Mouse (Mus musculus) CH12.LX (cell line): ENCODE results near the gene Amelx. TPM values are rescaled to one million over a fixed set of nuclear protein-coding genes. Genes with fewer than 3 reads are reported as not detected.

Experiments
- DNase-seq: peaks from one replicate; pipeline ENCODE4 v3.0.0-alpha.2; 2013; ENCODE audit errors: extremely low read depth
- H3K27ac ChIP-seq: 2 replicates; pipeline ENCODE4 v1.5.1; 2012; ENCODE audit warnings: low read depth, mild to moderate bottlenecking, control low read depth, moderate library complexity; ENCODE audit not compliant: insufficient read depth
- H3K27me3 ChIP-seq: replicated peaks from 2 replicates; pipeline ENCODE3; 2012; ENCODE audit warnings: inconsistent platforms
- H3K36me3 ChIP-seq, 2 experiments: replicated peaks in 1 of 2; 2 replicates each; pipeline versions ENCODE3 to v1.6.1; 2012; ENCODE audit warnings: inconsistent platforms in 1 of 2, low read length in 1 of 2, mild to moderate bottlenecking in 1 of 2, mixed read lengths in 1 of 2, moderate library complexity in 1 of 2; ENCODE audit not compliant: control insufficient read depth in 1 of 2, insufficient read depth in 1 of 2
- H3K4me1 ChIP-seq, 2 experiments: 2 replicates each; pipeline ENCODE4 v1.6.1; 2012; ENCODE audit warnings: inconsistent platforms in 1 of 2, moderate library complexity in 1 of 2; ENCODE audit not compliant: insufficient read depth in 2 of 2, control insufficient read depth in 1 of 2
- H3K4me2 ChIP-seq: 2 replicates; pipeline ENCODE4 v1.6.1; 2012; ENCODE audit warnings: low read depth, mild to moderate bottlenecking, control low read depth; ENCODE audit not compliant: poor library complexity, insufficient read depth, severe bottlenecking
- H3K4me3 ChIP-seq, 3 experiments: fragments of 150-350 bp in 1 of 3; sonication (generic) in 1 of 3; replicated peaks in 1 of 3; 2 replicates each; pipeline versions ENCODE3 to v1.5.1; 2011 to 2012; ENCODE audit warnings: low read depth in 2 of 3, low read length in 2 of 3, mild to moderate bottlenecking in 2 of 3, moderate library complexity in 2 of 3, control low read depth in 1 of 3, improper control_type of control experiment in 1 of 3, inconsistent platforms in 1 of 3, mixed read lengths in 1 of 3; ENCODE audit not compliant: poor library complexity in 1 of 3
- H3K79me2 ChIP-seq: replicated peaks from 2 replicates; pipeline ENCODE4 v1.6.1; 2012; ENCODE audit warnings: mild to moderate bottlenecking, moderate library complexity; ENCODE audit not compliant: control insufficient read depth, poor library complexity, insufficient read depth, severe bottlenecking; ENCODE audit errors: extremely low read depth
- H3K9ac ChIP-seq: 2 replicates; pipeline ENCODE4 v1.6.1; 2012; ENCODE audit warnings: low read depth, mild to moderate bottlenecking, control low read depth, moderate library complexity; ENCODE audit not compliant: insufficient read depth
- H3K9me3 ChIP-seq: replicated peaks from 2 replicates; pipeline ENCODE3; 2012; ENCODE audit warnings: low read length, inconsistent platforms, mixed read lengths
- BHLHE40 ChIP-seq: IDR thresholded peaks from 2 replicates; pipeline ENCODE4 v1.6.1; 2011; ENCODE audit warnings: mild to moderate bottlenecking, low read depth, low read length, improper control_type of control experiment
- CHD2 ChIP-seq: IDR thresholded peaks from 2 replicates; pipeline ENCODE4 v1.6.1; 2011; ENCODE audit warnings: low read length, improper control_type of control experiment
- CTCF ChIP-seq, 2 experiments: IDR thresholded peaks in 1 of 2; conservative IDR thresholded peaks in 1 of 2; 2 replicates each; pipeline ENCODE4 v1.5.1; 2011 to 2012; ENCODE audit warnings: low read depth in 2 of 2, low read length in 2 of 2, improper control_type of control experiment in 1 of 2, inconsistent platforms in 1 of 2, mild to moderate bottlenecking in 1 of 2, moderate library complexity in 1 of 2
- ELF1 ChIP-seq: IDR thresholded peaks from 2 replicates; pipeline ENCODE4 v1.6.1; 2014; ENCODE audit warnings: low read depth, mild to moderate bottlenecking, inconsistent platforms, low read length, improper control_type of control experiment
- EP300 ChIP-seq: IDR thresholded peaks from 2 replicates; pipeline ENCODE4 v1.6.1; 2011; ENCODE audit warnings: low read length, improper control_type of control experiment
- ETS1 ChIP-seq: conservative IDR thresholded peaks from 2 replicates; pipeline ENCODE4 v1.6.1; 2012; ENCODE audit warnings: low read depth, mild to moderate bottlenecking, inconsistent platforms, low read length, improper control_type of control experiment, moderate library complexity
- GABPA ChIP-seq: IDR thresholded peaks from 2 replicates; pipeline ENCODE4 v1.6.1; 2012; ENCODE audit warnings: low read depth, low read length, improper control_type of control experiment, inconsistent platforms; ENCODE audit not compliant: insufficient replicate concordance
- MAFK ChIP-seq: IDR thresholded peaks from 2 replicates; pipeline ENCODE4 v1.6.1; 2011; ENCODE audit warnings: low read length, improper control_type of control experiment; ENCODE audit not compliant: insufficient replicate concordance
- MAX ChIP-seq: IDR thresholded peaks from 2 replicates; pipeline ENCODE4 v1.6.1; 2011; ENCODE audit warnings: low read length, improper control_type of control experiment
- MAZ ChIP-seq: IDR thresholded peaks from 2 replicates; pipeline ENCODE4 v1.6.1; 2012; ENCODE audit warnings: low read depth, mild to moderate bottlenecking, inconsistent platforms, low read length, improper control_type of control experiment, moderate library complexity
- MXI1 ChIP-seq: IDR thresholded peaks from 2 replicates; pipeline ENCODE4 v1.6.1; 2011; ENCODE audit warnings: mild to moderate bottlenecking, low read depth, low read length, improper control_type of control experiment
- MYC ChIP-seq: IDR thresholded peaks from 2 replicates; pipeline ENCODE4 v1.6.1; 2011; ENCODE audit warnings: low read depth, mild to moderate bottlenecking, improper control_type of control experiment, low read length
- NELFE ChIP-seq: IDR thresholded peaks from 2 replicates; pipeline ENCODE4 v1.6.1; 2011; ENCODE audit warnings: low read depth, low read length, improper control_type of control experiment
- PAX5 ChIP-seq: IDR thresholded peaks from 2 replicates; pipeline ENCODE4 v1.6.1; 2012; ENCODE audit warnings: low read length, inconsistent platforms, mixed read lengths
- POLR2A ChIP-seq: IDR thresholded peaks from 2 replicates; pipeline ENCODE4 v1.6.1; 2011; ENCODE audit warnings: low read depth, mild to moderate bottlenecking, improper control_type of control experiment, low read length
- POLR2AphosphoS2 ChIP-seq: IDR thresholded peaks from 2 replicates; pipeline ENCODE4 v1.6.1; 2011; ENCODE audit warnings: low read depth, low read length, improper control_type of control experiment
- RAD21 ChIP-seq: IDR thresholded peaks from 2 replicates; pipeline ENCODE4 v1.6.1; 2011; ENCODE audit warnings: low read depth, mild to moderate bottlenecking, low read length, improper control_type of control experiment, moderate library complexity
- RCOR1 ChIP-seq: conservative IDR thresholded peaks from 2 replicates; pipeline ENCODE4 v1.6.1; 2012; ENCODE audit warnings: low read depth, mild to moderate bottlenecking, inconsistent platforms, low read length, improper control_type of control experiment
- SMC3 ChIP-seq: IDR thresholded peaks from 2 replicates; pipeline ENCODE4 v1.6.1; 2011; ENCODE audit warnings: low read depth, low read length, improper control_type of control experiment
- TBP ChIP-seq: conservative IDR thresholded peaks from 2 replicates; pipeline ENCODE4 v1.6.1; 2011; ENCODE audit warnings: low read depth, low read length, improper control_type of control experiment
- TCF12 ChIP-seq: IDR thresholded peaks from 2 replicates; pipeline ENCODE4 v1.6.1; 2014; ENCODE audit warnings: low read depth, mild to moderate bottlenecking, inconsistent platforms, low read length, improper control_type of control experiment
- UBTF ChIP-seq: IDR thresholded peaks from 2 replicates; pipeline ENCODE4 v1.6.1; 2012; ENCODE audit warnings: low read depth, mild to moderate bottlenecking, inconsistent platforms, low read length, improper control_type of control experiment, moderate library complexity
- USF1 ChIP-seq: IDR thresholded peaks from 2 replicates; pipeline ENCODE4 v1.6.1; 2014; ENCODE audit warnings: low read depth, mild to moderate bottlenecking, inconsistent platforms, low read length, improper control_type of control experiment
- ZKSCAN1 ChIP-seq: IDR thresholded peaks from 2 replicates; pipeline ENCODE4 v1.6.1; 2012; ENCODE audit warnings: low read depth, inconsistent platforms, low read length, improper control_type of control experiment, borderline replicate concordance
- dilution Hi-C: fragments of 300-500 bp; cut with MboI; formaldehyde crosslinking; loops from 2 replicates; pipeline ENCODE4 v1.14.3; 2020; ENCODE audit warnings: low sequenced_read_pairs; ENCODE audit not compliant: extremely low pct_unique_long_range_greater_than_20kb, extremely low pct_ligation_motif_present
- in situ Hi-C: fragments of 300-500 bp; cut with MboI; formaldehyde crosslinking; loops from 3 replicates; pipeline ENCODE4 v1.14.3; 2019; ENCODE audit warnings: low sequenced_read_pairs, low pct_ligation_motif_present, low pct_unique_long_range_greater_than_20kb, mixed read lengths
- polyA plus RNA-seq: library from polyadenylated mRNA; unstranded; fragments of >175 nt; gene quantifications from 2 replicates; pipeline ENCODE4 v1.2.1, GENCODE M21; 2012; ENCODE audit warnings: low read depth; ENCODE audit not compliant: insufficient read length
- total RNA-seq, 2 experiments: library from RNA; depleted of rRNA; stranded (reverse); fragments of 300-350 nt in 1 of 2; fragments of >200 nt in 1 of 2; gene quantifications; 2 replicates each; pipeline ENCODE4 v1.2.3; 2012 to 2014

Amelx gene
- total and polyA plus RNA-seq, 3 experiments = 0.30 TPM; not detected in 2

DNA sequence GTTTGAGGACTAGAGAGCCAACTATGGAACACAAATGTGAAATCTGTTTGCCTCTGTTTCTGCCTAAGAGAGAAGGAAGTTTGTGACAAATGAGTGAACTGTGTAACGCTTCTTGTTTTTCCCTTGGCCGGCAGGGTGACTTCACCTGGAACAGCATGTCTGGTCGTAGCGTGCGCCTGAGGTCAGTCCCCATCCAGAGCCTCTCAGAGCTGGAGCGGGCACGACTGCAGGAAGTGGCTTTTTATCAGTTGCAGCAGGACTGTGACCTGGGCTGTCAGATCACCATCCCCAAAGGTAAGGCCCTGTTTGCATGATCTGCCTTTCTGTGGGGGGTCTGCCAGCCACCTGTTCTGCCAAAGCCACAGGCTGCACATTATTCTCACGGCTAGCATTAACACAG is 33.1 kb upstream of the Amelx start:
- no peaks in the 10 kb centered on the region for H3K9me3 ChIP-seq
- no peak overlapping the region for H3K4me2 ChIP-seq
- H3K4me3 ChIP-seq = no peak overlapping the region
- no peaks in the 10 kb centered on the region for H3K79me2 ChIP-seq
- no peak overlapping the region for H3K27ac ChIP-seq
- no peak for DNase-seq
- no peaks in the 10 kb centered on the region for H3K27me3 ChIP-seq
- H3K4me1 ChIP-seq = no peaks in the 10 kb centered on the region; a peak in 1 of 4 replicates
- TF ChIP-seq BHLHE40 = no peak
- no peak for TF ChIP-seq MXI1
- no peak for TF ChIP-seq MAX
- no peak for TF ChIP-seq UBTF
- no peak for TF ChIP-seq SMC3
- TF ChIP-seq TCF12 = no peak
- TF ChIP-seq POLR2AphosphoS2 = no peak
- TF ChIP-seq MAZ = no peak
- TF ChIP-seq POLR2A = no peak
- TF ChIP-seq EP300 = no peak
- no peak for TF ChIP-seq CHD2
- no peak for TF ChIP-seq MYC
- TF ChIP-seq PAX5 = no peak
- in situ Hi-C loops = no loop called here
- no peak overlapping the region for H3K9ac ChIP-seq
- no peaks in the 10 kb centered on the region for H3K36me3 ChIP-seq
- dilution Hi-C loops = no loop called here

DNA sequence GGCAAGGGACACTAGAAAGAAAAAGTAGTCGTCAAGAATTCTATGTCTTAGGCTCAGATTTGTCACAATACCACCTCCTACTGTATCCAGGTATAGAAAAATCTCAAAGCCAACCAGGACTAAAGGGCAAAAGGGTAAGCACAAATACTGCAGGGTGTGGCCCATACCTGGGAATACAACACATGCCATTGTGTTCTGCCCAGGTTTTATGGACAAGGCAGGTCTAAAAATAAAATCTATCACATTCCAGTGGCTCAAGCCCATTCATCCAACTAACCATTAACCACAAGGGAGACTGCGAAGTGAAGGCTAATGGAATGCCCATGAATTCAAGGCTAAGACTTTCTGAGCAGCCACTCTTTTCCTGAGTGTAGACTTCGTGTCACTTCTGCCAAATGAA is 23.0 kb upstream of the Amelx start:
- H3K4me3 ChIP-seq = no peak overlapping the region
- DNase-seq = no peak
- no peak overlapping the region for H3K9ac ChIP-seq
- H3K79me2 ChIP-seq = no peaks in the 10 kb centered on the region
- TF ChIP-seq USF1 (no peak), MAFK (no peak)
- no peaks in the 10 kb centered on the region for H3K36me3 ChIP-seq
- dilution Hi-C loops (no loop called here), in situ Hi-C loops (no loop called here)
- H3K27ac ChIP-seq = no peak overlapping the region
- H3K9me3 ChIP-seq = no peaks in the 10 kb centered on the region
- no peaks in the 10 kb centered on the region for H3K27me3 ChIP-seq
- no peak overlapping the region for H3K4me2 ChIP-seq
- no peaks in the 10 kb centered on the region for H3K4me1 ChIP-seq

DNA sequence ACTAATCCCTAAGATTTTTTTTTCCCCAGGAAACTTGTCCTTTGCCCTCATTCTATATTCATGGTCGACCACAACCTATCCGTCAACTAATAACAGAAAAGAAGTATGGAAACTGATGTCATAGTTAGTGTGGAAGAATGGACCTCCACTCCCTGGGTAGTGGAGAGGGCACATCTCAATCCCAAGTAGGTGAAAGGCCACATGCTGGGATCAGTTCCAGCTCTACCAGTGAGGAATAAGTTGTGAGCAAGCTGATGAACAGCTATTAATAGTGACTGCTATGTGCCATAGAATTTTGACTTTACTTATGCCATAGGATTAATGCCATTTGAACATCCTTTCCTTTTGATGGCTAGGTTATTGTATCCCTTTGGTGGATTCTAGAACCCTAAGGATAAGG is 8.4 kb downstream of the Amelx start:
- Histone ChIP-seq H3K79me2 (no peaks in the 10 kb centered on the region), H3K4me1 (0 out of 4 replicates have a peak, but pooled peaks cover 0 to 4% of the 10 kb centered on the region in 2 experiments), H3K4me3 (no peak overlapping the region)

More for the DNA sequence above, 8.4 kb downstream of the Amelx start:
- no peak overlapping the region for H3K4me2 ChIP-seq
- no peak overlapping the region for H3K27ac ChIP-seq
- no peak for DNase-seq
- dilution Hi-C loops (no loop called here), in situ Hi-C loops (no loop called here)
- no peaks in the 10 kb centered on the region for H3K9me3 ChIP-seq
- no peak for TF ChIP-seq MAX
- TF ChIP-seq GABPA = no peak
- no peak for TF ChIP-seq TBP
- no peak for TF ChIP-seq TCF12
- no peak for TF ChIP-seq NELFE
- no peak for TF ChIP-seq ELF1
- no peak for TF ChIP-seq MXI1
- no peak for TF ChIP-seq CTCF (conservative IDR thresholded peaks at IDR 0.05 in 1 of 2, IDR thresholded peaks at IDR 0.05 in 1 of 2; ENCODE audit: low read depth in 2 of 2, low read length in 2 of 2)
- TF ChIP-seq PAX5 = no peak
- no peak for TF ChIP-seq RCOR1
- no peak for TF ChIP-seq MYC
- no peak for TF ChIP-seq BHLHE40
- no peak for TF ChIP-seq ZKSCAN1
- no peak for TF ChIP-seq USF1
- no peak for TF ChIP-seq ETS1
- TF ChIP-seq MAZ = no peak
- no peak for TF ChIP-seq RAD21
- no peaks in the 10 kb centered on the region for H3K36me3 ChIP-seq
- no peak overlapping the region for H3K9ac ChIP-seq
- H3K27me3 ChIP-seq = no peaks in the 10 kb centered on the region
